Mouse (Mus musculus): ENCODE data around the gene Rrn3. TPM values are rescaled to one million over a fixed set of nuclear protein-coding genes. Genes with fewer than 3 reads are reported as not detected.
"Not testable (repeated sequence)": the region's sequence is repeated elsewhere in the genome, so short reads cannot be mapped to it uniquely, and the experiment has no call there.

Rrn3 gene
- polyA plus RNA-seq, 1 experiment from 2014 or later: 49.8 TPM

DNA sequence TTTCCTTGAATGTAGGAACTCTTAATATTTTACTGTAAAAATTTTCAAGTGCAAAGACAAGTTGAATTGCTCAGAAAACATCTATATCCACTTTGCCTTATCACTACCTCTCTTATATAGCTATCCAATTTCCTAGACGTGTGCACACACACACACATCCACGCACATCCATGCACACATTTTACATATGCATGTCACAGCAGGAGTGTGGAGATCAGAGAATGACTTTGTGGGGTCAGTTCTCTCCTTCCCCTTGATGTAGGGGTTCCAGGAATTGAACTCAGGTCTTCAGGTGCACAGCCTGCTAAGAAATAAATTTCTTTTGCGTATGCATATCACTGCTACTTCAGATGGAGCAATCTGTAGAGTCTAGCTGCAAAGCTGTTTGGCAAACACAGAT lies 32.4 kb upstream of the Rrn3 start:
- ATAC-seq (ENCODE audit: insufficient number of reproducible peaks, insufficient read depth, low FRiP score, low read depth): no peak
- Histone ChIP-seq H3K4me2 (ENCODE audit: low read length) (no peak overlapping the region), H3K36me3 (ENCODE audit: control insufficient read depth, insufficient read depth, low read length) (no peaks in the 10 kb centered on the region), H3K4me1 (ENCODE audit: control insufficient read depth in 2 of 2, insufficient read depth in 2 of 2, low read length in 2 of 2) (no peaks in the 10 kb centered on the region), H3K27ac (replicated peaks in 1 of 2; ENCODE audit: control insufficient read depth in 1 of 2, insufficient read depth in 1 of 2, low read depth in 2 of 2, low read length in 2 of 2) (no peak overlapping the region), H3K9me3 (ENCODE audit: control insufficient read depth, low read length) (no peaks in the 10 kb centered on the region), H3K4me3 (ENCODE audit: control insufficient read depth in 1 of 2, insufficient read depth in 1 of 2, low read depth in 1 of 2, low read length in 2 of 2) (no peak overlapping the region), H3K9ac (ENCODE audit: low read length) (no peak overlapping the region), H3K27me3 (ENCODE audit: control insufficient read depth, insufficient read depth, low read length) (0 out of 2 replicates have a peak, but pooled peaks cover 2% of the 10 kb centered on the region)
- 60% methylated on average over 3 of the region's 3 CpGs for WGBS

DNA sequence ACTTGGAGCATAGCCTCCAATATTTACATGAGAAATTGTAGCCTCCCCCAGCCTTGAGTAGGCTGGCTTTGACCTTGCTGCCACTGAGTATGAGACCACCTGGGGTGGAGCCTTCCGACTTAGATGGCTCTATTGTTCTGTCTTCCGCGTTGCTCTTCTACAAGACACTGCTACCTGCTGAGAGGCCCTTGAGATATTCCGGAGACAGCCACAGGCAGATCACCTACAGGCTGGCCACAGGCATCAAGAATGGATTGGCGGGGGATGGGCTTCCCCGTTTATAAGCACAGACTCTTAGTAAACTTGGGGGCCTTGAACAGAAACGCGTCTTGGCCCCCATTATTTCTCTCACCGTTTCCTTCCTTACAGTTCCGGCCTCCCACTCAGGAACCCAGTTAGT lies 31.7 kb upstream of the Rrn3 start:
- not testable (repeated sequence) for H3K4me3 ChIP-seq (ENCODE audit: control insufficient read depth in 1 of 2, insufficient read depth in 1 of 2, low read depth in 1 of 2, low read length in 2 of 2); H3K9ac ChIP-seq (ENCODE audit: low read length); H3K27me3 ChIP-seq (ENCODE audit: control insufficient read depth, insufficient read depth, low read length); H3K4me2 ChIP-seq (ENCODE audit: low read length); H3K9me3 ChIP-seq (ENCODE audit: control insufficient read depth, low read length); H3K27ac ChIP-seq (replicated peaks in 1 of 2; ENCODE audit: control insufficient read depth in 1 of 2, insufficient read depth in 1 of 2, low read depth in 2 of 2, low read length in 2 of 2); H3K4me1 ChIP-seq (ENCODE audit: control insufficient read depth in 2 of 2, insufficient read depth in 2 of 2, low read length in 2 of 2); ATAC-seq (ENCODE audit: insufficient number of reproducible peaks, insufficient read depth, low FRiP score, low read depth); H3K36me3 ChIP-seq (ENCODE audit: control insufficient read depth, insufficient read depth, low read length)
- WGBS: 22% methylated on average over 10 of the region's 10 CpGs

DNA sequence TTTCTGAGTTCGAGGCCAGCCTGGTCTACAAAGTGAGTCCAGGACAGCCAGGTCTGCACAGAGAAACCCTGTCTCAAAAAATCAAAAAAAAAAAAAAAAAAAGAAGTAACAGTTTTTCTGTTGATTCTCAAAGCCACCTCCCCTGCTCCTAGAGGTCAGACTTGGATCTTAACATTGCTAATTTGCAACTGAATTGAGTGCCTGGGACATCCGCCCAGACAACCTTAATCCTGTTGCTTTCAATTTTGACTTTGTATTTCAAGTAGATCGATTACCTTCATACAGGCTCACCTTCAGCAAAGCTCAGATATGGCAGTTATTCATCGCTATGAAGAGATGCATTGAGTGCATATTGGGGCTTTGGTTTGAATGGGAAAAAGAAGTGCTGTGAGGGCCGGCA lies 31.2 kb upstream of the Rrn3 start:
- Histone ChIP-seq H3K4me1 (ENCODE audit: control insufficient read depth in 2 of 2, insufficient read depth in 2 of 2, low read length in 2 of 2) (no peaks in the 10 kb centered on the region), H3K4me2 (ENCODE audit: low read length) (no peak overlapping the region), H3K4me3 (ENCODE audit: control insufficient read depth in 1 of 2, insufficient read depth in 1 of 2, low read depth in 1 of 2, low read length in 2 of 2) (no peak overlapping the region), H3K9ac (ENCODE audit: low read length) (no peak overlapping the region), H3K27ac (replicated peaks in 1 of 2; ENCODE audit: control insufficient read depth in 1 of 2, insufficient read depth in 1 of 2, low read depth in 2 of 2, low read length in 2 of 2) (no peak overlapping the region), H3K27me3 (ENCODE audit: control insufficient read depth, insufficient read depth, low read length) (0 out of 2 replicates have a peak, but pooled peaks cover 2% of the 10 kb centered on the region), H3K36me3 (ENCODE audit: control insufficient read depth, insufficient read depth, low read length) (no peaks in the 10 kb centered on the region), H3K9me3 (ENCODE audit: control insufficient read depth, low read length) (no peaks in the 10 kb centered on the region)
- 66% methylated on average over 5 of the region's 5 CpGs for WGBS
- ATAC-seq (ENCODE audit: insufficient number of reproducible peaks, insufficient read depth, low FRiP score, low read depth): no peak

GRCm38 (mm10) chr16:13749981-13750380 lies 30.5 kb upstream of the Rrn3 start:
- H3K4me2 ChIP-seq (ENCODE audit: low read length): no peak overlapping the region
- no peak overlapping the region for H3K27ac ChIP-seq (replicated peaks in 1 of 2; ENCODE audit: control insufficient read depth in 1 of 2, insufficient read depth in 1 of 2, low read depth in 2 of 2, low read length in 2 of 2)
- H3K27me3 ChIP-seq (ENCODE audit: control insufficient read depth, insufficient read depth, low read length): 0 out of 2 replicates have a peak, but pooled peaks cover 2% of the 10 kb centered on the region
- no peaks in the 10 kb centered on the region for H3K36me3 ChIP-seq (ENCODE audit: control insufficient read depth, insufficient read depth, low read length)
- WGBS: 52% methylated on average over 3 of the region's 3 CpGs
- H3K4me1 ChIP-seq (ENCODE audit: control insufficient read depth in 2 of 2, insufficient read depth in 2 of 2, low read length in 2 of 2): peaks cover under 1 to 2% of the 10 kb centered on the region in 2 experiments; a peak in 1 of 4 replicates
- no peak for ATAC-seq (ENCODE audit: insufficient number of reproducible peaks, insufficient read depth, low FRiP score, low read depth)
- H3K9me3 ChIP-seq (ENCODE audit: control insufficient read depth, low read length): no peaks in the 10 kb centered on the region
- H3K9ac ChIP-seq (ENCODE audit: low read length): no peak overlapping the region
- H3K4me3 ChIP-seq (ENCODE audit: control insufficient read depth in 1 of 2, insufficient read depth in 1 of 2, low read depth in 1 of 2, low read length in 2 of 2): no peak overlapping the region

- no peaks in the 10 kb centered on the region for H3K9me3 ChIP-seq (ENCODE audit: control insufficient read depth, low read length)
- WGBS: 89% methylated on average over 13 of the region's 13 CpGs
- H3K4me3 ChIP-seq (ENCODE audit: control insufficient read depth in 1 of 2, insufficient read depth in 1 of 2, low read depth in 1 of 2, low read length in 2 of 2): no peak overlapping the region
- no peak overlapping the region for H3K4me2 ChIP-seq (ENCODE audit: low read length)
- 0 out of 2 replicates have a peak, but pooled peaks cover 2% of the 10 kb centered on the region for H3K27me3 ChIP-seq (ENCODE audit: control insufficient read depth, insufficient read depth, low read length)
- peaks cover 3 to 5% of the 10 kb centered on the region in 2 experiments; a peak in 1 of 4 replicates for H3K4me1 ChIP-seq (ENCODE audit: control insufficient read depth in 2 of 2, insufficient read depth in 2 of 2, low read length in 2 of 2)
- no peaks in the 10 kb centered on the region for H3K36me3 ChIP-seq (ENCODE audit: control insufficient read depth, insufficient read depth, low read length)
- no peak overlapping the region for H3K27ac ChIP-seq (replicated peaks in 1 of 2; ENCODE audit: control insufficient read depth in 1 of 2, insufficient read depth in 1 of 2, low read depth in 2 of 2, low read length in 2 of 2)
- no peak overlapping the region for H3K9ac ChIP-seq (ENCODE audit: low read length)
- no peak for ATAC-seq (ENCODE audit: insufficient number of reproducible peaks, insufficient read depth, low FRiP score, low read depth)
Observed at GRCm38 (mm10) chr16:13750626-13751025, 29.9 kb upstream of the Rrn3 start.

- Histone ChIP-seq H3K4me2 (ENCODE audit: low read length) (peak overlapping the region; percentile 99), H3K27me3 (ENCODE audit: control insufficient read depth, insufficient read depth, low read length) (no peaks in the 10 kb centered on the region), H3K4me1 (ENCODE audit: control insufficient read depth in 2 of 2, insufficient read depth in 2 of 2, low read length in 2 of 2) (peaks cover 3 to 5% of the 10 kb centered on the region in 2 experiments; a peak in 1 of 4 replicates), H3K4me3 (ENCODE audit: control insufficient read depth in 1 of 2, insufficient read depth in 1 of 2, low read depth in 1 of 2, low read length in 2 of 2) (peak overlapping the region in 1 of 2 experiments; percentile 65; a peak in 2 of 4 replicates), H3K27ac (replicated peaks in 1 of 2; ENCODE audit: control insufficient read depth in 1 of 2, insufficient read depth in 1 of 2, low read depth in 2 of 2, low read length in 2 of 2) (no peak overlapping the region), H3K9ac (ENCODE audit: low read length) (no peak overlapping the region), H3K9me3 (ENCODE audit: control insufficient read depth, low read length) (no peaks in the 10 kb centered on the region), H3K36me3 (ENCODE audit: control insufficient read depth, insufficient read depth, low read length) (no peaks in the 10 kb centered on the region)
- ATAC-seq (ENCODE audit: insufficient number of reproducible peaks, insufficient read depth, low FRiP score, low read depth): no peak
- WGBS: 70% methylated on average over 8 of the region's 8 CpGs
Observed at GRCm38 (mm10) chr16:13753986-13754385, 26.5 kb upstream of the Rrn3 start.

DNA sequence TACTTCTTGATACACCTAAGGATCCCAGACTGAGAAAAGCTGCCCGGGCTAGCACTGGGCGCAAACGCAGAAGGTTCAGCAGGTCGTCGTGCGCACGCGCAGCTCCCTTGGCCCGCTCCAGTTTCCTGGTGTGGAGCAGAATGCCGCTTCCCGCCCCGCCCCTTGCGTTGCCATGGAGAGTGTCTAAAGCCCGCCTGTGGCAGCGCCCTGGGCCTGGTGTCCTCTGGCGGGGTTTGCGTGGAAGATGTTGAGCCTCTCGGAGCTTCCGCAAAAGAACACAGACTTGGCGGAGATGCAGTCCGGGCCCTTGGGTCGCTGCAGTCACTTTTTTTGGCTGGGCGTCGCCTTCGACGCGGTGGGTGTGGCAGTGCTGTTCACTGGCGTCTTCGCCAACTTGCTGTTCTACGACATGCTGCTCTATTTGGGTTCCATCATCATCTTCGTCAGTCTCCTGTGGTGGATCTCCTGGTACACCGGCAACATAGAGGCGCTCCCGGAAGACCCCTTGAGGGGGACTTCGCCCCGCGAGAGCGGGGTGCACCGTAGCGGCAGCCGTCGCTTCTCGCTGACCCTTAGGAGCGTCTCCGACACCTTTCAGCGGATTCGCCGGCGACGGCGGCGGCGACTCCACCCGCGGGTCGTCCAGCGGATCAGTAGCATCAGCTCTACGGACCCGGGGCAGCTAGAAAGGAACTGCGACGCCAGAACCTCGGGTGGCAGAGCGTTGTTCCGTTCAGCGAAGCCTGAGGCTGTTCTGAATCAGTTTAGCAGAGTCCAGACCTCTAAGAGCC lies 25.9 kb upstream of the Rrn3 start:
- ATAC-seq (ENCODE audit: insufficient number of reproducible peaks, insufficient read depth, low FRiP score, low read depth): peak; percentile 93
- no peaks in the 10 kb centered on the region for H3K36me3 ChIP-seq (ENCODE audit: control insufficient read depth, insufficient read depth, low read length)
- H3K9ac ChIP-seq (ENCODE audit: low read length): peak overlapping the region; percentile 74
- no peaks in the 10 kb centered on the region for H3K27me3 ChIP-seq (ENCODE audit: control insufficient read depth, insufficient read depth, low read length)
- peak overlapping the region; percentile 99 for H3K4me2 ChIP-seq (ENCODE audit: low read length)
- H3K27ac ChIP-seq (replicated peaks in 1 of 2; ENCODE audit: control insufficient read depth in 1 of 2, insufficient read depth in 1 of 2, low read depth in 2 of 2, low read length in 2 of 2): no peak overlapping the region
- H3K4me3 ChIP-seq (ENCODE audit: control insufficient read depth in 1 of 2, insufficient read depth in 1 of 2, low read depth in 1 of 2, low read length in 2 of 2): peak overlapping the region; percentile 65 to 91
- under 1% methylated on average over 65 of the region's 65 CpGs for WGBS
- peaks cover 3 to 5% of the 10 kb centered on the region in 2 experiments; a peak in 1 of 4 replicates for H3K4me1 ChIP-seq (ENCODE audit: control insufficient read depth in 2 of 2, insufficient read depth in 2 of 2, low read length in 2 of 2)
- no peaks in the 10 kb centered on the region for H3K9me3 ChIP-seq (ENCODE audit: control insufficient read depth, low read length)
